Mouse (Mus musculus) myocyte (in vitro differentiated cells): ENCODE results near the gene Sit1.

Experiments used
- CEBPB ChIP-seq: IDR thresholded peaks from 2 replicates; pipeline ENCODE4 v1.6.1; 2011; ENCODE audit warnings: mild to moderate bottlenecking, moderate library complexity; ENCODE audit not compliant: poor library complexity, insufficient read depth, severe bottlenecking
- E2F4 ChIP-seq: IDR thresholded peaks from one replicate; pipeline ENCODE4 v1.6.1; 2011; ENCODE audit warnings: mild to moderate bottlenecking, control low read depth, moderate library complexity; ENCODE audit not compliant: insufficient read depth
- MAX ChIP-seq: IDR thresholded peaks from one replicate; pipeline ENCODE4 v1.6.1; 2011; ENCODE audit warnings: low read depth, mild to moderate bottlenecking, control low read depth
- POLR2A ChIP-seq: IDR thresholded peaks from one replicate; pipeline ENCODE4 v1.6.1; 2011; ENCODE audit warnings: low read depth, mild to moderate bottlenecking, control low read depth, moderate library complexity; ENCODE audit not compliant: insufficient read length
- POLR2AphosphoS2 ChIP-seq: IDR thresholded peaks from one replicate; pipeline ENCODE4 v1.6.1; 2011; ENCODE audit warnings: low read depth, control low read depth; ENCODE audit not compliant: insufficient read length
- REST ChIP-seq: IDR thresholded peaks from one replicate; pipeline ENCODE4 v1.6.1; 2011; ENCODE audit warnings: mild to moderate bottlenecking, control low read depth, moderate library complexity; ENCODE audit not compliant: insufficient read depth, insufficient read length
- SRF ChIP-seq: IDR thresholded peaks from one replicate; pipeline ENCODE4 v1.6.1; 2011; ENCODE audit warnings: low read depth; ENCODE audit not compliant: control insufficient read depth, insufficient read length
- TCF3 ChIP-seq: IDR thresholded peaks from one replicate; pipeline ENCODE4 v1.6.1; 2011; ENCODE audit warnings: low read depth, control low read depth; ENCODE audit not compliant: insufficient read length
- USF1 ChIP-seq: IDR thresholded peaks from one replicate; pipeline ENCODE4 v1.6.1; 2011; ENCODE audit warnings: low read depth, mild to moderate bottlenecking, control low read depth, moderate library complexity

DNA sequence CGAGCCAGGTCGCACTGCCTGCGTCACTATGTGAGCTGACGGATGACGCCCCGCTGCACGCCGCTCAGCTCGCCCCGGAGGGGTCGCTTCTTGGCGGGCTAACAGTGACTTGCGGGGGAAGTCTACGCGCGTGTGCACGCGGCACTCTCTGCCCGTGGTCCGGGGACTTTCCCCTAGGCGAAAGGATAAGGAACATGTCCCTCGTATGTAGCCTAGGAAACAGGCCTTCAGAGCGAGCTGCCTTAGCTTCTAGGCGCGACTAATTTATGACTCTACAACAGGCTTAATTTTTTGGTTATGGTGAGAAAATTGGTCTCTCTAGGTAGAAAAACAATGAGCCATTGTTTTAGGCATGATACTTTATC is 9.3 kb upstream of the Sit1 start, which contains the start of gene Ccdc107:
- TF ChIP-seq POLR2A (no peak), MAX (no peak), USF1 (no peak), E2F4 (peak; percentile 54), POLR2AphosphoS2 (no peak), REST (no peak), CEBPB (peak; percentile 52; the same call in 1 of the 2 replicates), SRF (no peak), TCF3 (no peak)
